Mouse (Mus musculus): ENCODE data around the gene Xpnpep1.

GRCm38 (mm10) chr19:53080487-53080886, 40.5 kb upstream of the Xpnpep1 start:
- TF ChIP-seq POLR2A (IDR thresholded peaks at IDR 0.05; ENCODE audit: low read depth, low read length) (no peak), CTCF (IDR thresholded peaks at IDR 0.05; ENCODE audit: borderline replicate concordance, insufficient read depth, low read length) (no peak)
